Mouse (Mus musculus) kidney, postnatal 36 days (tissue): ENCODE measurements around the gene Ebf1.

Experiments used
- DNase-seq, 2 experiments: peaks; one replicate each; pipeline ENCODE4 v3.0.0; 2021 to 2022; ENCODE audit warnings: mixed read lengths in 2 of 2

Ebf1 gene

DNA sequence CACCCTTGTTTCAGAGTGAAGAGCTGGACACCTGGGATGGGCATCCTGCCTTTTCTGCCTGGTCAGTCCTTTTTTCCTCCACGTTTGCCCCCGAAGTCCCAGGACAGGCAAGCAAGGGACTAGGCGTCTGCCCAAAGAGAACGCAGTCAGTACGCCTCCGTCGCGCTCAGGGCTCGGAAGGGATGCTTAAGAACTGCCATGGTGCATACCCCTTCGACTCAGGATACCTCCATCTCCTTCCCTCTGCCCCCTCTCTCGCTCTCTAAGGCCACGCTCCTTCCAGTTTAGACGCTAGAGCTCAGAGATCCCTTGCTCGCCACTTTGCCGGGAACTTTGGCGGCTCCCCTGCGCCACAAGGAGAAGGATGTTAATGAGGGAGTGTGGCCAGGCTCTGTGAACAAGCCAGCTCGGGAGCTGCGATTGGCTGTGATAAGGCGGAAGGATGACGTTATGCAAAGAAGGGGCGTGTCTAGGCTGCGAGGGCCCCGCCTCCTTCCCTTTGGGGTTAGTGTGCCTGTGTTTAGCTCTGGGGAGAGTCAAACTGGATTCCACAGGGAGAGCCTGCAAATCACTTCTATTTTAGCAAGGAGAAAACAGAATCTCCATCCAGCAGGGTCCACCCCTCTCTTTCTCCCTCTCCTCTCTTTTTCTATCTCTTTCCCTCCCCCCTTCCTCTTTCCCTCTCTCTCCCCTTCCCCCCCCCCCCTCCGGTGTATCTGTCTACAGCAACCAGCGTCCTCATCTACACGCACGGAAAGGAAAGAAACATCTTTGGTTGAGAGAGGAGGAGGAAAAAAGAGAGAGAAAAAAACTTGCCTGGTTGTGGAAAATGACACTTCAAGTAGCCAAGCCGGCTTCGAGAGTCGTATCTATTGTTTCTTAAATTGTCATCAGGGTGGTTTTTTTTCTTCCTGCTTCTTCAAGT is at the start of gene Ebf1:
Gene Ebf1, plus strand, starts transcription at position 530 of the 925 bp plus-strand sequence.
- peak; percentile 89 to 93 for DNase-seq

DNA sequence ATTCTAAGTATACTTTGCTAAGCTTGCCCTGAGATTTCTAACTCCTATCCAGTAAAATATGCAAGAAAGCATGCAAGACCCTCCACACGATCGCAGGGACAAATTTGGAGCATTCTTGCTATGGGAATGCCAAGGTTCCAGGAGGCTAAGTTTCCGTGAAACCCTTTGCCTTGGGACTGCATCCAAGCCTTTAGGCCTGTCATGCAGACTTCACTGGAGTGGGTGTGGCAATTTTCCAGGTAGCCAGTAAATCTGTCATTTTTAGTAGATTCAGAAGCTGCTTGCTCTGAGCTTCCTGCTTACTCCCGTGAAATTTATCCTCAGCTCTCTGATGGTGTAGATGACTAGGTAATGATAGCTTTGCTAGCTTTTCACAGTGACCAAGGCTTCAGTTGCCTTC is 46.8 kb upstream of the Ebf1 start:
- DNase-seq, result peak; percentile 16 to 46

GRCm38 (mm10) chr11:44572781-44573180 is 44.3 kb upstream of the Ebf1 start:
- no peak for DNase-seq

- DNase-seq, result peak; percentile 42 to 58
Measured at GRCm38 (mm10) chr11:44573396-44573795, 43.7 kb upstream of the Ebf1 start.

GRCm38 (mm10) chr11:44574391-44574790 is 42.7 kb upstream of the Ebf1 start:
- DNase-seq, result no peak

- no peak for DNase-seq
Measured at GRCm38 (mm10) chr11:44574820-44575219, 42.3 kb upstream of the Ebf1 start.

GRCm38 (mm10) chr11:44577911-44578310 is 39.2 kb upstream of the Ebf1 start:
- no peak for DNase-seq

DNA sequence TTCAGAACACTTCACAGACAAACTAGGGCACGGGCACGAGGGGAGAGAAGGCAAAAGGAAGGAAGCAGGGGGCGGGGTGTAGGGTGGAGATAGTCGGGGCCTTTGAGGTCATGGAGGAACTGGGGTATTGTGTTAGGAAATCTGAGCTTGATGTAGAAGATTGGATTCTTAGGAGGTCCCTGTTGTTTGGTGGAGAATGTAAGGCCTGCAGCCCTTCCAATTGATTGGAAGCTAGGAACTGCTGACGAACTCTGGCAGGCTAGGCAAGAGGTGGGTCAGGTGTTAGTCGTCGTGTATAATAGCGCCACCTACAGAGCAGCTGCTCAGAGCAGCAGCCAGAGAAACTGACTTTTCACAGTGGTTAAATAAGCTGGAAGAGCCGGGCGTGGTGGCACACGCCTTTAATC is 35.8 kb upstream of the Ebf1 start:
- peak; percentile 78 for DNase-seq

GRCm38 (mm10) chr11:44586047-44586696 is 30.9 kb upstream of the Ebf1 start:
- peak; percentile 64 to 78 for DNase-seq

DNA sequence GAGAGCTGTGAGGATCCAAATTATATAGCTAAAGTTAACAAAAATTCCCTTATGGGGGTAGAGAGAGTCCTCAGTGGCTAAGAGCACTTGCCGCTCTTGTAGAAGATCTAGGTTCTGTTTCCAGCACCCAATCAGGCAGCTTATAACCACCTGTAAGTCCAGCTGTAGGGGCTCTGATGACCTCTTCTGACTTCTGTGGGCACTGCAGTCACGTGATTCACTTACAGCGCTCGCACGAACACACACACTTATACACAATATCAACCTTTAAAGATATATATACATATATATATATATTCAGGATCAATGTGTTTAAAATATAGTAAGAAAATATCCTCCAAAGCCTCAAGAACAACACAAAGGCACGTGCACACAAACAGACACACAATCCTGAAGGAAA is 24.1 kb upstream of the Ebf1 start:
- no peak for DNase-seq

DNA sequence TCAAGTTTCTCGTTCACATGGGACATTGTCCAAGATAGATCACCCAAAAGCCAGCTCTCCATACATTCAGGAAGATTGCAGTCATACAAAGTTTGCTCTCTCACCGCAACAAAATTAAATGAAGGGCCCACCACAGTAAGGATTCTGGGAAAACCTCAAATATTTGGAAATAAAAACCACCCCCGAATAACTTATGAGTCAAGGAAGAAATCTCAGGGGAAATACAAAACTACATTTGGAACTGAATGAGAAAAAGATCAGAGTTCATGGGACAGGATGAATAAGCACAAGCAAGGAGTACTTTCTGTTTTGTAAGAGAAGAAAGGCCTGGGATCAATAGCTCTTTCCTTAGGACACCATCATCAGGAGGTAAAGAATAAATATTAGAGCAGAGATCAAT is 22.3 kb upstream of the Ebf1 start:
- DNase-seq, result no peak

DNA sequence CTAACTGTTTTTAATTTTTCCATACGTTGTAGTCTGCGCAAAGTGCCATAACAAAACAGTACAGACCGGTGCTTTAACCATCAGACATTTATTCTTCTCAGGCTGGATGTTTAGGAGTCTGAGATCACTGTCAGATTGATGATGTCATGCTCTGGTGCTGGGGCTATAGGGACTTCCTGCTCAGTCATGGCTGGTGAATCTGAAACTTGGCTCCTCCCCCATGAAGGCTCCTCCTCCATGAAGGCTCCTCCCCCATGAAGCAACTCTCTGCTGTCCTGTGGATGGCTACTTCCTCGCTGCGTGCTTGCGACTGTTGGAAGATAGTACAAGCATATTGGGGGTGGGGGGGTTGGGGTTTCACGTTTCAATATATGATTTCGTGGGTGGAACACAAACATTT is 10.2 kb upstream of the Ebf1 start:
- no peak for DNase-seq

- DNase-seq, result no peak
Measured at GRCm38 (mm10) chr11:44608646-44609045, 8.5 kb upstream of the Ebf1 start.

- DNase-seq, result peak; percentile 83 to 96
Measured at GRCm38 (mm10) chr11:44610971-44611781, 5.9 kb upstream of the Ebf1 start.

- DNase-seq, result no peak
Measured at GRCm38 (mm10) chr11:44612156-44612555, 5.0 kb upstream of the Ebf1 start.

GRCm38 (mm10) chr11:44612681-44613410 is 4.3 kb upstream of the Ebf1 start:
- DNase-seq, result peak; percentile 53 to 70

DNA sequence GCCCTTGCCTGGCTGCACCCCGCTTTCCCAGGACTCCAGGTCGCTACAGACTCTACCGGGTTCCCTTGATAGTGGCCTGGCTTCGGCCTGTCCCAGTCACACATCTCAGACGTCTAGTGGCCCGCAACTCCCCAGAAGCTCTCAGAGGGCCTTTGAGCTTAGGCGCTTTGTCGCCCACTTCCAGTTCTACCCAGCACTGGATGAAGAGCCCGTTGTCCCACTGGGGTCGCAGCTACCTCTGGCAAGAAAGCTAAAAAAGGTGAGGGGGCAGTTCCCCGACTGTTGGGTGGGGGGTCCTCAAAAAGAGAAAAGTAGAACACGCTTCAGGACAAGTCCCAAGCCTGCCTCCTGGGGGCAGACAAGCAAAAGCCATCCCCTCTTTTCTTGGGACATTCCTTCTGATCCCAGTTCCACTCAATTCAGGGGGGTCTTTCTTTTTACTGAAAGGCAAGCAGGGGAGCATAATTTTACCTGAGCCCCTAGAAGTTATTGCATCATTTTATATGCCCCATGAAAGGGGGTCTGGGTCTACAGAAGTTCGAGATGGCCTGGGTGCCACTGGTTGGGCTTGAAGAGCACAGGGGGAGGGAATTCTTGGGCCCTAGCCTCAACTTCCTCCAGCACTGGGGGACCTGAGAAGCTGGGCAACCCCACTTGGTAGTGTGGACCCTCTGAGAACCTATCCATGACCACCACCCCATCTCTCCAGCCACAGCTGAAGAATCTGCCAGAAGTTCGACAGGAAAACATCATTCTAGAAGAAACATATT is 3.5 kb upstream of the Ebf1 start:
- peak in 1 of 2 experiments; percentile 37 for DNase-seq

- no peak for DNase-seq
Measured at GRCm38 (mm10) chr11:44616078-44616787, 884 bp upstream of the Ebf1 start.

DNA sequence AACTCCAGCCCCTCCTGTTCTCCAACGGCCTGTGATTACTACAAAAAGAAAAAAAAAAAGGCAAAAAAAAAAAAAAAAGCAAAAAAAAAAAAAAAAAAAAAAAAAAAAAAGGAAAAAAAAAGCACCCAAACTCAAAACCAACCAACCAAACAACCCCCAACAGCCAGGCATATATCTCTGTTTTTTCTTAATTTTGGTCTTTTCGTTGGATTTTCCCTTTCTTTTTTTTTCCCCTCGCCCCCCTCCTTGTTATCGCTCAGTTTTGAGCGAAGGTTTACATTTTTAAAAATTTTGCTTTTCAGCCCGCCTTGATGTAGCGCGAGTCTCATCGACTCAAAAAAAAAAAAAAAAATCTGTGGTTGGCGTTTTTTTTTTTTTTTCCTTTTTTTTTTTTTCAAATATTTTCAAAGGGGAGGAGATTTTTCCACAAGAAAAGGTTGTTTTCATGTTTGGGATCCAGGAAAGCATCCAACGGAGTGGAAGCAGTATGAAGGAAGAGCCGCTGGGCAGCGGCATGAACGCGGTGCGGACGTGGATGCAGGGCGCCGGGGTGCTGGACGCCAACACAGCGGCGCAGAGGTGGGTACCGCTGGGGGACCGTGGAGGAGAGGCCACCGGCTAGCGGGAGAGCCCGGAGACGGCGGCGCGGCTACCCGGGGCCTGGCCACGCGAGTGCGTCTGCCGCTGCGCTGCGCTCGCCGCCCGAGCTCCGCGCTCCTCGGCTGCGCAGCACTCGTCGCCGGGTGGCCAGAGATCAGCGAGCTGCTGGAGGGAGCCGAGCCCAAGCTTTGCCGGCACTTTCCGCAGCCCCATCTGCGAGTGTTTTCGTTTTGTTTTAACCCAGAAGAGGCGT is 843 bp downstream of the Ebf1 start:
- peak; percentile 26 to 57 for DNase-seq
